Mouse (Mus musculus) embryonic fibroblast, embryonic 13.5 days (primary cell): ENCODE results near the gene Csf1.

ENCODE experiments used
- CTCF ChIP-seq: IDR thresholded peaks from 2 replicates; pipeline ENCODE4 v1.5.1; 2011; ENCODE audit warnings: mild to moderate bottlenecking, control low read depth, low read length, moderate library complexity, borderline replicate concordance; ENCODE audit not compliant: insufficient read depth
- POLR2A ChIP-seq: IDR thresholded peaks from 2 replicates; pipeline ENCODE4 v1.6.1; 2011; ENCODE audit warnings: low read depth, mild to moderate bottlenecking, control low read depth, low read length, moderate library complexity

GRCm38 (mm10) chr3:107808013-107808750 is 47.9 kb upstream of the Csf1 start:
- TF ChIP-seq CTCF (no peak), POLR2A (no peak)
